Mouse (Mus musculus) embryonic fibroblast, embryonic 13.5 days (primary cell): Measurements from ENCODE around the gene Trim29. TPM values are rescaled to one million over a fixed set of nuclear protein-coding genes. Genes with fewer than 3 reads are reported as not detected.

Experiments used
- H3K27ac ChIP-seq: 2 replicates; pipeline ENCODE4 v1.5.1; 2012; ENCODE audit warnings: low read length, control low read depth, inconsistent platforms; ENCODE audit not compliant: insufficient read depth
- H3K4me1 ChIP-seq: 2 replicates; pipeline ENCODE4 v1.6.1; 2011; ENCODE audit warnings: low read length; ENCODE audit not compliant: control insufficient read depth, insufficient read depth
- H3K4me3 ChIP-seq: 2 replicates; pipeline ENCODE4 v1.5.1; 2011; ENCODE audit warnings: mild to moderate bottlenecking, control low read depth, low read length; ENCODE audit not compliant: insufficient read depth
- CTCF ChIP-seq: IDR thresholded peaks from 2 replicates; pipeline ENCODE4 v1.5.1; 2011; ENCODE audit warnings: mild to moderate bottlenecking, control low read depth, low read length, moderate library complexity, borderline replicate concordance; ENCODE audit not compliant: insufficient read depth
- POLR2A ChIP-seq: IDR thresholded peaks from 2 replicates; pipeline ENCODE4 v1.6.1; 2011; ENCODE audit warnings: low read depth, mild to moderate bottlenecking, control low read depth, low read length, moderate library complexity
- polyA plus RNA-seq: library from polyadenylated mRNA; stranded (reverse); fragments of >200 nt; gene quantifications from 2 replicates; pipeline ENCODE4 v1.2.4, GENCODE M21; 2011; ENCODE audit warnings: low read depth; ENCODE audit not compliant: missing spikeins, insufficient read length

Trim29 gene
- polyA plus RNA-seq, result not detected in 2 replicates

GRCm38 (mm10) chr9:43310538-43310937 lies at the start of gene Trim29:
TSS of gene Trim29 (plus strand) at chr9:43310848.
- H3K4me3 ChIP-seq, result no peak within 1 kb of the TSS
- no peak within 1 kb of the TSS for H3K27ac ChIP-seq
- no peak for TF ChIP-seq CTCF
- TF ChIP-seq POLR2A, result no peak
- no peaks in the 10 kb centered on the region for H3K4me1 ChIP-seq

DNA sequence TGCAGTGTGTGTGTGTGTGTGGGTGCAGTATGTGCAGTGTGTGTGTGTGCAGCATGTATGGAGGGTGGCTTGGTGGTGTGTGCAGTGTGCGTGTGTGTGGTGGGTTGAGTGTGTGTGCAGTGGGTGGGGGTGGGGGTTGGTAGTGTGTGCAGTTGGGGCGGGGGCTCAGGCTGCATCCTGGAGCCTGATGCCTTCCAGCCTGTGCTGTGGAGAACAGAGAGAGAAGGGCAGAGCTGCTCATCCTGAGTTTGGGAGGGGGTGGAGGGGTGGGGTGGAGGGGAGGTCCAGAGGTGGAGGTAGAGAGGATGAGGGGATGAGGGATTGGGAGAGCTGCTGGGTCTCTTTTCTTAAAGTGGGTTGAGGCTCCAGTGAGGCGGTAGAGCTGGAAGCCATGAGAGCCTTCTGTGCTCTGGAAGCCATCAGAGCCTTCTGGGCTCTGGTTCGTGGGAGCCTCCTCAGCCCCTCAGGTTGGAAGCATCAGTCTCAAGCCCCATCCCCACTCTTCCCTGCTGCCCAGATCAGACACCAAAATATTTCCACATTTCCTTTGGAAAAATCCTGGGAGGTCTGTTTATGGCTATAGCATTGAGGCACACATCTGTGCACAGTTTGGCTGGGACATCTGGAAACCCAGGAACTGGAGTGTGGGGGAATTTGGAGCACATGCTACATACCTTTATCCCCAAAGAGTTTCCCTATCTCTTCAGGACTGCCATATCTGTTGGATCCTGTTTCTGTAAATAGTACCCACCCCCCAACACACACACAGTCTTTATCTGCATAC lies 49.3 kb upstream of the Trim29 start:
- Histone ChIP-seq H3K4me1 (peaks cover 11% of the 10 kb centered on the region), H3K27ac (peak overlapping the region; percentile 97), H3K4me3 (no peak overlapping the region)
- TF ChIP-seq CTCF (no peak), POLR2A (0 out of 2 replicates have a peak, but pooled peaks have one; percentile 6)

DNA sequence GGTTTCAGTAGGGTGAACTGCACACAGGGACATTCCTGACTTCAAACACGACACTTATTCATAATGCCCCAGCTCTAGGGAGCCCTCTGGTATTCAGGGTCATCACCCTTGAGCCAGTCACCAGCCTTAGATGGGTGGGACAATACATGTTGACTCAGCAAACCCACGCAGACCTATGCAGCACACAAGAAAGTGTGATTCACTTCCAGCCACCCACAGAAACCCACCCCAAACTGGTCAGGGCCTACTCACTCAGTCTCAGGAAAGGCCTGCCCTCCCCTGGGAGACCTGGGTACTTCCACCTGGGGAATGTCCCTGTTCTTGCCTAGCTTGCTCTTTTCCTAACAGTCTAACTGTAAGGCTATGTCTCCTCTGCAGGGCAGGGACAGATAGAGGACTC lies 48.7 kb upstream of the Trim29 start:
- H3K4me1 ChIP-seq, result peaks cover 11% of the 10 kb centered on the region
- peak; percentile 13; the same call in 1 of the 2 replicates for TF ChIP-seq CTCF
- TF ChIP-seq POLR2A, result no peak
- H3K4me3 ChIP-seq, result no peak overlapping the region
- H3K27ac ChIP-seq, result peak overlapping the region; percentile 97

DNA sequence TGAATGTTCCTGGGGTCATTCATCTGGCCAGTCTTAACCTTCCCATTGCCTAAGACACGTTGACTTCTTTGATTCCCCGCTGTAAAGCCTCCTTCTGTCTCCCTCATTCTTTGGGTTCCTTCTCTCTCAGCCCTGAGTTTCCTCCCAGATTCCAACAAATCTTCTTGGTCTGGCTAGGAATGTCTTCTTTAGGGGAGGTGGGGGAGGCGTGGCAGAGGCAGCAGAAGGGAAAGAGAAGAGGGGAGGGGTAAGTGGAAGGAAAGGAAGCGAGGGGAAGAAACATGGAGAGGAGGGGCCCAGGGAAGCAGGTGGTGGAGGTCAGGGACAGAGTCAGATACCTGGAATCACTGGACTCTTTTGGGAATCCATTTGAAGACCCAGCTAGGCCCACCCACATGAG lies 48.3 kb upstream of the Trim29 start:
- no peak for TF ChIP-seq POLR2A
- no peak for TF ChIP-seq CTCF
- Histone ChIP-seq H3K4me3 (no peak overlapping the region), H3K27ac (peak overlapping the region; percentile 97), H3K4me1 (peaks cover 11% of the 10 kb centered on the region)

DNA sequence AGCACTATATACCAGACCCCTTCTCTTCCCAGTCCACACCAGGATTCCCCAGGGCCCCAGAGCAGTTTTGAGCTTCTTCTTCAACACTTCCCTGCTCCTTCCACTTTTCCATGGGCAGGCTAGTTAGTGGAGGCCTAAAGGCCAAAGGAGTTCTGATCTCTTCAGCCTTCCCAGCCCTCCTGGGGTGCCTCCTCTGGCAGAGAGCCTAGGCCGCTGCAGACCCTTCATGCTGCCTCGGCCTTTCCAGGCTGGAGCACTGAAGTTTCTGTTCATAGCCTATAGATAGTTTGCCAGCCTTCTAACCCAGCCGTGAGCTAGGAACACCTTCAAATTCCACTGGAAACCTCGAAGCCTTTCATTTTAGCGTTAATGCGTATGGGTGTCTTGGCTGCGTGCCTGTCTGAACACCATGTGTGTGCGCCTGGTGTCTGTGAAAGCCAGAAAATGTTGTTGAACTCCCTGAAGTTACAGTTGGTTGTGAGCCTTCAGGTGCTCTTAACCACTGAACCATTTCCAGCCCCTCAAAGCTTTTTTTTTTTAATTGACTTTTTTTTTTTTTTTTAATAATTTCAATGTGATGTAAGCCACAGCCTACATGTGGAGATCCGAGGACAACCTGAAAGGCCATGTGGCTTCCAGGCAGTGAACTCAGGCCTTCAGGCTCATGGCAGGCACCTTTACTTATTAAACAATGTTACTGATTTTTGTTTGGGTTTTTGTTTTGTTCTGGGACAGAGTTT lies 47.7 kb upstream of the Trim29 start:
- TF ChIP-seq CTCF, result no peak
- no peak for TF ChIP-seq POLR2A
- peak overlapping the region; percentile 97 for H3K27ac ChIP-seq
- H3K4me1 ChIP-seq, result peaks cover 11% of the 10 kb centered on the region
- H3K4me3 ChIP-seq, result no peak overlapping the region

DNA sequence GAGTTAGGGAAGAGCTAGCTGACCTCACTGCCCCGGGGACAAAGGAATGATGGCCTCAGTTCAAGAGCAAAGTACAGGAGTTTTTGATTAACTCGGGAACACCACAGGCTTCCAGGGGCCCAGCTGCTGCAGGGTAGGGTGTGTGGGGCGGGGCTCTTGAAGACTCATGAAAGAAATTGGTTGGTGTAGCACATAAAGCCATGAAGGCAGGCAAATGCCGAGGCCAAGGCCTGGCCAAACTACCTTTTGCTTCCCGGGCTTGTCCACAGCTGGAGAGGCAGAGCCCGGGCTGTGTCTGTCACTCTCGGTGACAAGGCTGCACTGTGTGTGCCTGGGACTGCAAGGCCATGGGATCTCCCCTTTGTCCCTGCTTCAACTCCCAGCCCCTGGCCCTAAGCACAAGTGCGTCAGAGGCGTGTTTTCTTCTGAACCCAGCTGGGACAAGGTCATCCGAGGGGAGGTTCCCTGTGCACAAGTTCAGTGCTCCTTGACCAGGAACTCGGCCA lies 46.6 kb upstream of the Trim29 start:
- H3K4me3 ChIP-seq, result no peak overlapping the region
- peak overlapping the region; percentile 56 for H3K27ac ChIP-seq
- no peak for TF ChIP-seq CTCF
- TF ChIP-seq POLR2A, result no peak
- H3K4me1 ChIP-seq, result peaks cover 11% of the 10 kb centered on the region

GRCm38 (mm10) chr9:43265194-43265593 lies 45.5 kb upstream of the Trim29 start:
- TF ChIP-seq POLR2A (no peak), CTCF (no peak)
- Histone ChIP-seq H3K4me3 (no peak overlapping the region), H3K4me1 (peaks cover 11% of the 10 kb centered on the region), H3K27ac (no peak overlapping the region)

- no peak overlapping the region for H3K27ac ChIP-seq
- TF ChIP-seq POLR2A (no peak), CTCF (no peak)
- H3K4me3 ChIP-seq, result no peak overlapping the region
- peaks cover 16% of the 10 kb centered on the region for H3K4me1 ChIP-seq
Measured at GRCm38 (mm10) chr9:43267357-43267756, 43.3 kb upstream of the Trim29 start.

DNA sequence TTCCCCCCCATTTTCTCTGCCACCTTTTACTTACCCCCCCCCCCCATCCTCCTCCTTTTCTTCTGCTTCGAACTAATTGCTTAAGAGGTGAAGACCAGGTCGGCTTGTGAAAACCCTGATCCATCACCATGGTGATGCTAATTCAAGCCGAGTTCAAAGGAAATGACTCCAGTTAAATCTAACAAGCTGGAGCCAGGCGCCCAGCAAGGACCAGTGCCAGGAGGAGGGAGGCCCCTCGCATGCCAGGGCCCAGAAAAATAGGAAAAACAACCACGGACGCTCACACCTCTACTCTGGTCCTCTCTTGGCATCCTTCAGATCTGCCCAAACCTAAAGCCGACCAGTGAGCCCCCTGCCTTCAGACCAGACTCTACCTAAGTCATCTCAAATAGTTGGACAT lies 41.5 kb upstream of the Trim29 start:
- Histone ChIP-seq H3K4me3 (no peak overlapping the region), H3K27ac (no peak overlapping the region), H3K4me1 (peaks cover 5% of the 10 kb centered on the region)
- TF ChIP-seq CTCF (no peak), POLR2A (no peak)
